10 mouse cellular contexts compared by ENCODE assay signal in the genomic region with DNA sequence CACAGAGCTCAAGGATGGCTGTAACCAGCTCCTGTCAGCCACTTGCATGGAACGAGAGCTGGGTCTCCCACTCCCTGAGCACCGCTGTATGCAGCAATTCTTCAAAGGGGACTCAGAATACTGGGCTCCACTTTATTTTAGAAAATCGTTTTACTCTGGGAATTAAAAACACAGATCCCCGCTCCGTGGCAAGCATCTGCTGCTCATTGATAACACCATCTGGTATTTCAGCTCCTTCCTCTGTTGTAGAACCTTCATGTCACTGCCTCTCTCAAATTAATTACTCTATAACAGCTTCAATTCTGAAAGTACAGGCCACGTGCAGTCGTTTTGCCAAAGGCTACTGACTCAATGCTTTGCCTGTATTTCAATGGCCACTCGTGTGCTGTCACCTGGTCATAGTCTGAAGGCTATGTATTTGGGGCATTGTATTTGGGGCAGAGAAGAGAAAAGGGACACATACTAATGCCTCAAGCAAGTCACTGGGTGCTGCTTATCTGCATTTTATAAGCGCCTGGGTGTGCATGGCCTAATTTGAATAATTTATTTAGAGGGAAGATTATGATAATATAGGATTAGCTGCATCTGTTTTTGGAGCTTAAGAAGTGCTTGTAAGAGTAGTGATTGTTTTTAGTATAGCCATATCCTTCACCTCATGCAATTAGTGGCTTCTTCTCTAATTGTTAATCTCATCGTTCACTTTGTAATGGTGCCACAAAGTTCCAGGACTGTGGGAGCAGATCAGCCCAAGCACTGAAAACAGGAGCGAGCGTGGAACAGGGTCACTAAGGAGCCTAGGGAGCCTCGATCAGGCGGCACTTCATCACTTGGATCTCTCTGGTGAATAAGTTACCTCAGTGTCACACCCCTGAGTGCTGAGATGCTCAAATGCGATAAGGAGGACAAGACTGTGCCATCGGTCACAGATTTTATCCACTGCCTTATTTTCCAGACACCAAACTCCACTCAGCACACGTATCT.
DNase-seq lines count a peak whose midpoint lies in the region; ATAC-seq and TF ChIP-seq lines count a peak whose summit lies in the region.
"Had no signal": no experiment of that assay in that cellular context is flagged by ENCODE, and none has a peak within 500 bp of the region (broad histone marks: within the 10 kb centered on the region; RNA-seq: fewer than 3 reads in every experiment).

No protein-coding gene starts in this region.

- ATAC-seq in hindbrain, embryonic 15.5 days (ENCODE audit: low FRiP score, low read depth): peak; percentile 45; the same call in 1 of the 2 replicates
- peak; percentile 86 for ATAC-seq in midbrain, embryonic 14.5 days (ENCODE audit: low FRiP score, low TSS enrichment)
- no peak for ATAC-seq in cerebellum, adult (ENCODE audit: insufficient number of reproducible peaks, low FRiP score, low TSS enrichment)

- H3K27ac ChIP-seq in hindbrain, embryonic 15.5 days (replicated peaks): peak overlapping the region; percentile 45
- H3K27ac ChIP-seq in midbrain, embryonic 14.5 days (replicated peaks; ENCODE audit: low read depth, low read length): peak overlapping the region; percentile 61; the same call in 1 of the 2 replicates

- no peak overlapping the region for H3K4me3 ChIP-seq in hindbrain, embryonic 15.5 days
- H3K4me3 ChIP-seq in midbrain, embryonic 14.5 days (replicated peaks; ENCODE audit: low read depth, low read length): no peak overlapping the region

- H3K4me2 ChIP-seq in hindbrain, embryonic 15.5 days: no peak overlapping the region
- H3K4me2 ChIP-seq in midbrain, embryonic 14.5 days (ENCODE audit: low read length): no peak overlapping the region

- no peaks in the 10 kb centered on the region for H3K27me3 ChIP-seq in hindbrain, embryonic 15.5 days
- no peaks in the 10 kb centered on the region for H3K27me3 ChIP-seq in midbrain, embryonic 14.5 days (ENCODE audit: control insufficient read depth, insufficient read depth, low read length)

- H3K9ac ChIP-seq in hindbrain, embryonic 15.5 days: no peak overlapping the region
- no peak overlapping the region for H3K9ac ChIP-seq in midbrain, embryonic 14.5 days (replicated peaks; ENCODE audit: low read length)

- H3K9me3 ChIP-seq in hindbrain, embryonic 15.5 days: no peaks in the 10 kb centered on the region
- no peaks in the 10 kb centered on the region for H3K9me3 ChIP-seq in midbrain, embryonic 14.5 days (ENCODE audit: control insufficient read depth, low read length)

- 38% methylated on average over 17 of the region's 17 CpGs for WGBS in hindbrain, embryonic 15.5 days
- 22% methylated on average over 17 of the region's 17 CpGs for WGBS in midbrain, embryonic 14.5 days

- peak; percentile 27 for DNase-seq in embryo, embryonic 10.5 days (ENCODE audit: low spot score)
- no peak for DNase-seq in embryo, embryonic 10 days (ENCODE audit: low spot score)
- DNase-seq in brain, embryonic 14.5 days (ENCODE audit: low read depth): peak; percentile 92
- peak; percentile 77 for DNase-seq in midbrain, embryonic 14.5 days
- no peak for DNase-seq in thymus, postnatal 10 days (ENCODE audit: low spot score in 2 of 2)
- DNase-seq in heart, postnatal 4 days: no peak
- DNase-seq: adrenal gland, postnatal 10 days; gastrocnemius, postnatal 14 days had no signal

- no peak for TF ChIP-seq CTCF in brain, embryonic 14.5 days (IDR thresholded peaks at IDR 0.05; ENCODE audit: borderline replicate concordance, extremely low read depth, insufficient read depth, insufficient read length)

- H3K4me1 ChIP-seq in hindbrain, embryonic 15.5 days (replicated peaks): peaks cover 11% of the 10 kb centered on the region
- H3K4me1 ChIP-seq in midbrain, embryonic 14.5 days (ENCODE audit: control insufficient read depth, insufficient read depth, low read length): peaks cover 4% of the 10 kb centered on the region; the same call in 1 of the 2 replicates

- H3K36me3 ChIP-seq in hindbrain, embryonic 15.5 days: no peaks in the 10 kb centered on the region
- H3K36me3 ChIP-seq in midbrain, embryonic 14.5 days (ENCODE audit: control insufficient read depth, insufficient read depth, low read length): no peaks in the 10 kb centered on the region

- no peak for TF ChIP-seq POLR2A in brain, embryonic 14.5 days (IDR thresholded peaks at IDR 0.05; ENCODE audit: borderline replicate concordance, extremely low read depth, insufficient read depth, insufficient read length, poor library complexity, severe bottlenecking)

Comparison
In these comparisons a context has a peak if more than half of its experiments do, and no peak if none do; other contexts are left out.
1. DNase-seq: peak in embryo, embryonic 10.5 days (single experiment), brain, embryonic 14.5 days (single experiment) and midbrain, embryonic 14.5 days (single experiment); none in embryo, embryonic 10 days (single experiment), thymus, postnatal 10 days (0 of 2) and heart, postnatal 4 days (single experiment).